Mouse (Mus musculus) layer of hippocampus, adult 2 months (tissue): ENCODE data around the gene Eif3l. TPM values are rescaled to one million over a fixed set of nuclear protein-coding genes. Genes with fewer than 3 reads are reported as not detected.

Experiments used
- DNase-seq, 2 experiments: peaks; one replicate each; pipeline ENCODE4 v3.0.0; 2022; ENCODE audit warnings: low spot score in 2 of 2
- H3K27ac ChIP-seq: fragments of 200-600 bp; 2 replicates; pipeline ENCODE4 v1.8.1; 2022
- H3K4me3 ChIP-seq: fragments of 200-600 bp; 2 replicates; pipeline ENCODE4 v1.8.1; 2022; ENCODE audit warnings: mild to moderate bottlenecking
- CTCF ChIP-seq: fragments of 200-600 bp; conservative IDR thresholded peaks from 2 replicates; pipeline ENCODE4 v1.8.1; 2022; ENCODE audit warnings: antibody characterized with exemption, mild to moderate bottlenecking, moderate library complexity
- total RNA-seq, 2 experiments: library from RNA; stranded (reverse); gene quantifications; 2 replicates each; pipeline ENCODE4 v1.2.3; 2021

The Eif3l gene
- total RNA-seq, 2 experiments from 2014 or later = 68.9 to 69.5 TPM

- Histone ChIP-seq H3K27ac (no peak overlapping the region), H3K4me3 (no peak overlapping the region)
- peak; percentile 81 for TF ChIP-seq CTCF
- peak in 1 of 2 experiments; percentile 61 for DNase-seq
These were observed 51.4 kb downstream of the Eif3l start for GRCm38 (mm10) chr15:79126217-79126932.

GRCm38 (mm10) chr15:79127101-79127500 is 52.1 kb downstream of the Eif3l start:
- no peak overlapping the region for H3K27ac ChIP-seq
- no peak overlapping the region for H3K4me3 ChIP-seq
- no peak for DNase-seq
- TF ChIP-seq CTCF = no peak

- DNase-seq = no peak
- TF ChIP-seq CTCF = peak; percentile 74
- Histone ChIP-seq H3K4me3 (no peak overlapping the region), H3K27ac (no peak overlapping the region)
These were observed 53.2 kb downstream of the Eif3l start for GRCm38 (mm10) chr15:79128208-79128607.

DNA sequence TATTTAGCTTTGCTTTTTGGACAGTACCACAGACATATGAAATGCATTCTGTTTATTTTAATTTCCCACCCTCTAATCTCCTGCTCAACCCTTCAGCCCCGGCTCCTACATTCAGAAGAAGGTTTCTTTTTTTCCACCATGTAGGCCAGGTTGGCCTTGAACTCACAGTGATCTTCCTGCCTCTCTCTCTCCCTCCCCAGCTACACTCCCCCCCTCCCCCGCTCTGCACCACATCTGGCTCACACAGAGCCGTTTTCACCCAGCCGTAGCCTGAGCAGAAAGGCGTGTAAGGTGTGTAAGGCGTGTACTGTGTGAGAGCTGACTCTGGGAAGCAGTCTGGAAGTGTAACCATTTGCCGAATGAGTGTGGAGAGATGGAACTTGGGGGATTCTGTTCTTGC is 54.3 kb downstream of the Eif3l start:
- H3K27ac ChIP-seq = no peak overlapping the region
- no peak overlapping the region for H3K4me3 ChIP-seq
- no peak for TF ChIP-seq CTCF
- no peak for DNase-seq

DNA sequence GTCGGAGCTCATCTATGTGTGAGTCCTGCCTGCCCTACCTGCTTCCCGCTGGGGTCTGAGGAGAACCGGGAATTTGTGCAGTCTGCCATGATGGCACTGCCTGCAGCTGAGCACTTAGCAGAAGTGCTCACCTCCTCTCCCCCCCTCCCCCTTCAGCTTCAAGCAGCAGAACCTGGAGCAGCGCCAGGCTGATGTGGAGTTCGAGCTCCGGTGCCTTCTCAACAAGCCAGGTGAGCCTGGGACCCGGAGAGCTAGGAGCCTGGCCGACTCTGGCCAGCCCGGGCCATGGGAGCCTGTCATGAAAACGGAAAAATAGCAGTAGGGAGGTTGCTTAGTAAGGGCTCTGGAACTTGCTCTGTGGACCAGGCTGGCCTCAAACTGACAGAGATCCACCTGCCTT is 55.8 kb downstream of the Eif3l start:
- no peak for TF ChIP-seq CTCF
- no peak overlapping the region; the same call in 1 of the 2 replicates for H3K27ac ChIP-seq
- H3K4me3 ChIP-seq = no peak overlapping the region
- no peak for DNase-seq

DNA sequence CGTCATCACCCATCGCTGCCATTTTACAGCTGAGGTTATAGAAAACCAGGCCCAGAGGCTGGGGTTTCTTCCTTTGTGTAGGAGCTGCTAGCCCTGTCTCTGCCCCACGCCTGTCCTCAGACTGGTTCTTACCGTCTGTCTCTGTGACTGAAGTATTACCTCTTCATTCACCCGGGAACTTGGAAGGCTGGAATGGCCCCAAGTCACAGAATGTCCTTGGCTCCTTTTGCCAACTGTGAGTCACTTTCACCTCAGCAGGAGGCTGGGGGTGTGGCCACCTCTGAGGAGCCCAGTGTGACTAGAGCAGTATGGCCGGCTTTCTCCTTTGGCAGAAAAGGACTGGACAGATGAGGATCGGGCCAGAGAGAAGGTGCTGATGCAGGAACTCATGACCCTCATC is 56.5 kb downstream of the Eif3l start:
- Histone ChIP-seq H3K27ac (peak overlapping the region; percentile 23; the same call in 1 of the 2 replicates), H3K4me3 (no peak overlapping the region)
- no peak for TF ChIP-seq CTCF
- DNase-seq = no peak

DNA sequence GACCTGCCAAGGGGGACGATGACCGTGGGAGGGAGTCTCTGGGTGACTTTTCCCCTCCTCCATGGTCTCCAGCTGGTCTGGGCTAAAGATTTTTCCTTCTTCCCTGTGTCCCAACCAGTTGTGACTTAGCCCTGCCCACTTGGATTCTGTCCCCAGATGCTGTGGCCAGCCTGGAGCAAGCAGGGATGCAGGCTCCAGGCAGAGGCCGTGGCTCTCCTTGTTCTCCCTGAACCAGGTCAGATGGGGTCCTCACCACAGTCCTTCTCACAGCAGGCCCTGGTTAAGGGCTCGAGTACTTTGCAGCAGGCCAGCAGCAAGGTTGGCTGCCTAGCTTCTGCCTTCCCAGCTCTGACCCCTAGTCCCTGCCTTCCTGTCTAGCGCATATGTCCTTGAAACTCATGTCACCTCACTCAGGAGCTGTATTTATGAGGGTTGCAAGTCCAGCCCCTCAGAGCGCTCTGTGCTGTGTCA is 58.2 kb downstream of the Eif3l start:
- DNase-seq = no peak
- TF ChIP-seq CTCF = no peak
- Histone ChIP-seq H3K4me3 (no peak overlapping the region), H3K27ac (no peak overlapping the region)

DNA sequence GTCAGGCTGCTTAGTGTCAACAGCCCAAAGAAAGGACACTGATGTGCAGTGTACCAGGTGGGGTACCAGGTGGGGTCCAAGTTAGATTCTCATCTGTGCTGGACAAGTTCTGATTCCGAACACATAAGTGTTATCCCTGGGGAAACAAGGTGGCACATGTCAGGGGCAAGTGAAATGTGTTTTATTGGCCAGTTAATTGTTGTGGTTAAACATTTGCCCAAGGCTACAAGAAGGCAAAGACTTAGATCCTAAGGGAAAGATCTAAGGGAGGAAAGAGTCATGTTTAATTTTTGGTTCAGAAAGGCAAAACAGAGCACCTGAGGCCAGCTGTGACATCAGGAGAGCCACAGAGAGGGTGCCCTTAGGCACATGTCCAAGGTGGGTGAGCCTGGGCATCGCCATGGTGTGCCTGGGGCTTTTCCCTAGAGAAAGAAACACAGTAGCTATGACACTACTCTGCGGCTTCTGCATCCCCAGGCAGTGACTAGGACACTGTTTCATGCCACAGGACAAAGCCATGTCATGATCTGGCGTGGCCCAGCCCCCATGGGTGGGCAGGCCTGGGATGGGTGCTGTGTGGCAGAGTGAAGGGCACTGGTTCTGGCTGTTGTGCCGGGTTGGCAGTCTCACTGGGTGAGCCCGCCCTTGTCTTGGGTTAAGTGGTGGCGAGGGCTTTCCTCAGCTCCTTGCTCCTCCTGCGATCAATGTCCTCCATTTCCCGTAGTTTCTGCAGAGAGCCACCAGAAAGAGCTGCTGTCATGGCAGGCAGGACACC is 59.7 kb downstream of the Eif3l start:
- no peak overlapping the region for H3K27ac ChIP-seq
- no peak for TF ChIP-seq CTCF
- no peak for DNase-seq
- H3K4me3 ChIP-seq = no peak overlapping the region

GRCm38 (mm10) chr15:79135332-79135731 is 60.4 kb downstream of the Eif3l start:
- H3K4me3 ChIP-seq = no peak overlapping the region
- DNase-seq = no peak
- no peak for TF ChIP-seq CTCF
- H3K27ac ChIP-seq = no peak overlapping the region

DNA sequence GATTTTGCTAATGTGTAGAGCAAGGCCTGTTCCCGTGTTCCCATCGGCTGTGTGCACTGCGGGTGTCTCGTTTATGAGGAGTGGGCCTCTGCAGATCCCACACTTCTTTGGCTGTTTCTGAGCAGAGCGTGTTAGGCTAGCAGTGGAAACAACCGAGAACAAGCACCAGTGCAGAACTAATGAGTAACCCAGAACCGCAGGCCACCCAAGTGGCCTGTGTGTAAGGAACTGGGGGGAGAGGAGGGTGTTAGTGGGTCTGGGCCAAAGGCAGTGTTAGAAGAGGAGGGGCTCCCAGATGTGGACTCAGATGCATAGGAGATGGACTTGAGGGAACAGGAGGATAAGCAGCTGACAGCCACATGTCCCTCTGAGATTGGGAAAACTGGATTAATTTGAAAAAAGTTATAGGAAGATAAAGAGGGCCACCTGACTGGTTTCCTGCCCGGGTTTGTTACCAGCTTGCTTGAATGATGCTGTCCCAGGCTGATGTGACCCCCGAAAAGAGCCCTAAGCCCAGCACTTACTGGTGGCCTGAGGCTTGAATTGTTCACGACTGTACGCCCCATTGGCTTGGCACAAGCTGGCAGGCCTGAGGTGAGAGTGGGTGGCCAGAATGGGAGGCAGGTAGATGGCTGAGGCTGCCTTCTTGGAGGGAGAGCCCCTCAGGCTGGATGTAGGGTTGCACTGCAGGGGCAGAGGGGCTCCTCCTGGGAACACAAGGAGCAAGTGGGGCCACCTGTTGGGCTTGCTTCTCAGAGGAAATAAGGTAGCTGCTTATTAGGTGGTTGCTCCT is 61.0 kb downstream of the Eif3l start:
- no peak for DNase-seq
- H3K4me3 ChIP-seq = no peak overlapping the region
- no peak for TF ChIP-seq CTCF
- peak overlapping the region; percentile 36; the same call in 1 of the 2 replicates for H3K27ac ChIP-seq

- peak; percentile 69 for TF ChIP-seq CTCF
- H3K27ac ChIP-seq = no peak overlapping the region
- no peak overlapping the region for H3K4me3 ChIP-seq
- no peak for DNase-seq
These were observed 64.7 kb downstream of the Eif3l start for GRCm38 (mm10) chr15:79139640-79140039.

- Histone ChIP-seq H3K27ac (peak within 1 kb of the TSS; percentile 73), H3K4me3 (peak within 1 kb of the TSS; percentile 86)
- TF ChIP-seq CTCF = no peak
- DNase-seq = peak; percentile 94 to 96
These were observed 66.0 kb downstream of the Eif3l start, which contains the start of the genes Polr2f and 1700088E04Rik for GRCm38 (mm10) chr15:79140866-79141565. Gene Polr2f (plus strand): TSS chr15:79141009. Gene 1700088E04Rik (minus strand): TSS chr15:79141253.
